Mouse (Mus musculus) embryonic facial prominence, embryonic 11.5 days (tissue): ENCODE results near the gene Ube2l3. TPM values are rescaled to one million over a fixed set of nuclear protein-coding genes. Genes with fewer than 3 reads are reported as not detected.

Source experiments
- ATAC-seq: fragments of 200-750 bp; cut with Nextera tagmentation; replicated peaks from 2 replicates; pipeline ENCODE4 v1.8.0; 2017; ENCODE audit warnings: low read depth; ENCODE audit not compliant: insufficient number of reproducible peaks, low FRiP score, low TSS enrichment
- DNase-seq: peaks from one replicate; pipeline ENCODE4 v3.0.0-alpha.2; 2015; ENCODE audit warnings: low spot score
- H3K27ac ChIP-seq: fragments of 300-500 bp; sonication (generic); replicated peaks from 2 replicates; pipeline ENCODE4 v1.5.1; 2014; ENCODE audit warnings: mild to moderate bottlenecking, low read depth, low read length, control low read depth
- H3K27me3 ChIP-seq: fragments of 300-500 bp; sonication (generic); 2 replicates; pipeline ENCODE4 v1.6.1; 2014; ENCODE audit warnings: mild to moderate bottlenecking, low read length, moderate library complexity, mixed read lengths; ENCODE audit not compliant: control insufficient read depth, insufficient read depth
- H3K36me3 ChIP-seq: fragments of 300-500 bp; sonication (generic); replicated peaks from 2 replicates; pipeline ENCODE4 v1.6.1; 2014; ENCODE audit warnings: low read depth, mild to moderate bottlenecking, low read length, moderate library complexity, mixed read lengths; ENCODE audit not compliant: control insufficient read depth, insufficient read depth
- H3K4me1 ChIP-seq: fragments of 300-500 bp; sonication (generic); 2 replicates; pipeline ENCODE4 v1.6.1; 2014; ENCODE audit warnings: low read length, mixed read lengths; ENCODE audit not compliant: control insufficient read depth, insufficient read depth
- H3K4me2 ChIP-seq: fragments of 300-500 bp; sonication (generic); 2 replicates; pipeline ENCODE4 v1.6.1; 2014; ENCODE audit warnings: low read depth, mild to moderate bottlenecking, control low read depth, low read length, moderate library complexity
- H3K4me3 ChIP-seq: fragments of 300-500 bp; sonication (generic); 2 replicates; pipeline ENCODE4 v1.5.1; 2014; ENCODE audit warnings: low read depth, low read length, control low read depth
- H3K9ac ChIP-seq: fragments of 300-500 bp; sonication (generic); replicated peaks from 2 replicates; pipeline ENCODE4 v1.6.1; 2014; ENCODE audit warnings: mild to moderate bottlenecking, control low read depth, low read length
- H3K9me3 ChIP-seq: fragments of 300-500 bp; sonication (generic); replicated peaks from 2 replicates; pipeline ENCODE4 v1.6.1; 2016; ENCODE audit warnings: mild to moderate bottlenecking, low read length, inconsistent platforms, mixed read lengths; ENCODE audit not compliant: control insufficient read depth
- WGBS: fragments of 180-500 bp; shearing (Covaris S2); extraction: QIAGEN DNeasy Blood & Tissue Kit; methylation state at CpG from one replicate; pipeline ENCODE4 v1.1.7; 2014; 5-methylcytosine and 5-hydroxymethylcytosine counted together
- polyA plus RNA-seq: library from polyadenylated mRNA; unstranded; fragments of >200 nt; fragmentation: Nextera tagmentation; extraction: Ambion mirVana; gene quantifications from 2 replicates; pipeline ENCODE4 v1.2.1, GENCODE M21; 2014

Ube2l3 gene
- polyA plus RNA-seq, 1 experiment from 2014 or later = 458 TPM

DNA sequence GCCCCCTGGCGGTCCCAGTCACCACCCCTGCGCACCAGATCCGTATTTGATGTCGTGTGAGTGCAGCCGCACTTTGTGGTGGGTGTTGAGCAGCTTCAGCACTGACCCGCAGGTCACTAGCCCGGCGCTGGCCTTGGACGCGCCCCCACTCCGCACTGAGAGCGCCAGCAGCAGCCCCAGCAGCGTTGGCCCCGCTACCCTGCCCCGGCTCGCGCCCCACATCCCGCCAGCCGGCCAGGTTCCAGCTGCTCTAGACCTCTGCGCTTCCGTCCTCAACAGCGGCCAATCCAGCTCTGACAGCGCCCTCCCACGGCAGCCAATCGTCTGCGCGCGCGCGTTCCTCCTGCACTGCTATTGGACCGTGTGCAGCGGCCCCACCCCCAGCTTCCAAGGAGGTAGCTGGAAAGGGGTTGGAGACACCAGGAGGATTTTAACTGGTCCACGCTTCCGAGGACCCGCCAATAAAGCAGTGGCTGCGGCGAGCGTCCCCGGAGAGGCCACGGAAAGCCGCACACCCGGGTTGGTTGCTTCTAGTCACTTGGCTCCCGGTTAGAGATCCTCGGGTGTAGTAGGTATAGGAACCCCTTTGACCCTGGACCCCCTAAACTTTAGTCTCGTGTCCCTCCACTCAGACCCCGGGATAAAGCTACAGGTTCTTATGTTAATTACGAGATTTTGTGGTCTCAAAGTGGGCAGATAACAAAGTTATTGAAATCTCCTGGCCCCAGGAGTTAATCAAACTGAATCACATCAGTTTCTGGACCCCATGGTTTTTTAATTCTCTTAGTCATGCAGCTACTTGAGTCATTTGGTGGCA lies 70.2 kb downstream of the Ube2l3 start, which contains the start of gene Sdf2l1:
Gene Sdf2l1, minus strand, starts transcription at position 295 of the 817 bp plus-strand sequence.
- WGBS = under 1% methylated on average over 46 of the region's 47 CpGs
- H3K36me3 ChIP-seq = no peaks in the 10 kb centered on the region
- H3K9ac ChIP-seq = peak within 1 kb of the TSS; percentile 77
- peak within 1 kb of the TSS; percentile 72 for H3K4me3 ChIP-seq
- H3K27ac ChIP-seq = peak within 1 kb of the TSS; percentile 42; the same call in 1 of the 2 replicates
- H3K4me1 ChIP-seq = peaks cover 3% of the 10 kb centered on the region; the same call in 1 of the 2 replicates
- no peaks in the 10 kb centered on the region for H3K27me3 ChIP-seq
- DNase-seq = peak; percentile 99
- ATAC-seq = peak; percentile 99
- peak within 1 kb of the TSS; percentile 79 for H3K4me2 ChIP-seq
- no peaks in the 10 kb centered on the region for H3K9me3 ChIP-seq

DNA sequence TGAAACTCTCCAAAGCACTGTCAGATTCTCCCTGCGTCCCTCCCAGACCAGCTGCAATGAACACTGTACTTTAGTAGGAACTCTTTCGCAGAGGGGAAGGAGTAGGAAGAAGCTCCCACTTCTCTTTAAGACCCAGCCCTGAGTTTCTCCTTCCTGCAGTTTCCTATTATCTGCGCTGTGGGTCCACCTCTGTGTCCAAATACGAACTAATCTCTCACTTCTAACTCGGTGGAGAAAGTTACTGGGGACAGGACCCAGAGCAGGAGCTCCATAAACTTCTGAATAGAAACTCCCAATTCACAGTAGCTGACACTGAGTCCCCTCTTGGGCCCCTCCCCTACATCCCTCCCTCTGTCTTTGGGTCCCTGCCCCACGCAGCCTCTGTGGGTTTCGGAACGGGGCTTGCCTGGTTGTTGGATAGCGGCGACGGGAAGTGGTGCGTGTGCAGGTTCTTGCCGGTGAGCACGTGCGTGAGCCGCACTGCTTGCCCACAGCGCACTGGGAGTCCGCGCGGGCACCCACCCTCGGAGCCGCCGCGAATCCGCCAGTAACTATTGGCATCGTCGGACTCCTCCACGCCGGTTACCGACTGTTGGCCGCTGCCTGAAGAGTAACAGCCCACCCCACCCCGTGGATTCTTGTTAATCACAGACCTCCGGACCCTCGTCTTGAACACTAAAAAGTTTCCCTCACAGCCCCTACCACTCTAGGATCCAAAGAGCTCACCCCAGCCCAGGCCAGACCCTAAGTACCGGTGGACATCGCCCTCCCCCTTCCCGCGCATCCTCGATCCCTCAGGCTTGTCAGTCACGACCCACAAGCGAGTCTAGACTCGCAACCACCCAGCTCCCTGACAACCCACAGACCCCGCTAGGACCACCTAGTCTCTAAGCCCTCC lies 71.0 kb downstream of the Ube2l3 start:
- peak overlapping the region; percentile 77 for H3K9ac ChIP-seq
- peak overlapping the region; percentile 72 for H3K4me3 ChIP-seq
- peak overlapping the region; percentile 79 for H3K4me2 ChIP-seq
- H3K36me3 ChIP-seq = no peaks in the 10 kb centered on the region
- 4% methylated on average over 43 of the region's 43 CpGs for WGBS
- peak overlapping the region; percentile 42; the same call in 1 of the 2 replicates for H3K27ac ChIP-seq
- DNase-seq (no peak), ATAC-seq (peak; percentile 87)
- no peaks in the 10 kb centered on the region for H3K27me3 ChIP-seq
- H3K9me3 ChIP-seq = no peaks in the 10 kb centered on the region
- H3K4me1 ChIP-seq = peaks cover 3% of the 10 kb centered on the region; the same call in 1 of the 2 replicates

DNA sequence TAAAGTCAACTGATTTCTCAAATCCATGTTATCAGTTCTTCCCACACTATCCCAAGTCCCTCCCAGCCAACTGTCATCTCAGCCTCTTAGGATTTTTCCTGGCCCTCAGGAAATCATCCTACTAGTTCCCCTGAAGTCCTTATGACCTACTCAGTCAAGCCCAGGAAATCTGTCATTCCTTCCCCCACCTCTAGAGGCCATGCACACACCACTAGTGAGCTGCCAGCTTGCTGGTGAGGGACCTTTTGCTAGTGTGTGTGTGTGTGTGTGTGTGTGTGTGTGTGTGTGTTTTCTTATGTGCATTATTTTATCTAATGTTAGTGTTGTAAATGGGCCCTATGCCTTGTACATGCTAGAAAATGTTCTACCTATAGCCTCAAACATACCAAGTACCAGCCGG lies 75.2 kb downstream of the Ube2l3 start:
- no peak overlapping the region for H3K4me3 ChIP-seq
- WGBS = 100% methylated on average over 1 of the region's 1 CpGs
- H3K9ac ChIP-seq = no peak overlapping the region
- H3K27me3 ChIP-seq = no peaks in the 10 kb centered on the region
- no peak overlapping the region for H3K4me2 ChIP-seq
- H3K27ac ChIP-seq = no peak overlapping the region
- no peak for ATAC-seq
- H3K4me1 ChIP-seq = peaks cover 6% of the 10 kb centered on the region; the same call in 1 of the 2 replicates
- peak; percentile 43 for DNase-seq
- no peaks in the 10 kb centered on the region for H3K9me3 ChIP-seq
- H3K36me3 ChIP-seq = peaks cover 2% of the 10 kb centered on the region

DNA sequence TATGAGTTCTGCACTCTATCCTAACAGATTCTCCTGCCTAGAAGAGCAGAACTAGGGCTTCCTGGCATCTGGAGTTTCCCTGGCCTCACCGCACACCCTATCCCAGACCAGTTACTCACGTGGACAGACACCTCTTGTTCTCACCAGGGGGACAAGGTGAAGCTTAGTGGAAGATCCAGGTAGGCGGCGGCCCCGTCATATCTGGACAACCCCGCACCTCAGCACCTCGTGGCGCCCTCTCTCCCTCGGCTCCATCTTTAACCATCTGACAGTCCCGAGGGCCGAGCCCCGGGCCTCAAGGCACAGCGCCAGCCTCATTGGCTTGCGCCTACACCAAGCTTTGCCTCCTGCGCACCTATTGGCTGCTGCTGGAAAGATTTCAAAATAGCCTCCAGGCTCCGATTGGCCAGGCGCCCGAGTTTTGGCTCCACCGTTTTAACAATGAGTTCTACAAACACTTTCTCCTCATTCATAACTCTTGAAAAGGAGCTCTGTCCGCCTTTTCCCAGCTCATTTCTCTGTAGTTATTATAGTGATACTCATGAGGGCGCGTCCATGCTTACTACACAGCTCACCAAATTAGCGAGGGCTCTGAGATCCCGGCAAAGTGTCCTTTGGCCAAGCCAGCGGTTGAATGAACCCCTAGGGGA lies 77.5 kb downstream of the Ube2l3 start, which contains the start of gene 2610318N02Rik:
Gene 2610318N02Rik, minus strand, starts transcription at position 297 of the 650 bp plus-strand sequence.
- ATAC-seq (peak; percentile 94), DNase-seq (peak; percentile 95)
- Histone ChIP-seq H3K27me3 (no peaks in the 10 kb centered on the region), H3K4me3 (peak within 1 kb of the TSS; percentile 69), H3K36me3 (peaks cover 7% of the 10 kb centered on the region), H3K27ac (peak within 1 kb of the TSS; percentile 66), H3K9ac (peak within 1 kb of the TSS; percentile 61), H3K4me2 (peak within 1 kb of the TSS; percentile 84), H3K9me3 (no peaks in the 10 kb centered on the region), H3K4me1 (peaks cover 2% of the 10 kb centered on the region; the same call in 1 of the 2 replicates)
- under 1% methylated on average over 25 of the region's 25 CpGs for WGBS

GRCm38 (mm10) chr16:17124119-17124870 lies 78.2 kb downstream of the Ube2l3 start:
- peak overlapping the region; percentile 84 for H3K4me2 ChIP-seq
- H3K36me3 ChIP-seq = peaks cover 10% of the 10 kb centered on the region
- H3K9me3 ChIP-seq = no peaks in the 10 kb centered on the region
- H3K4me3 ChIP-seq = peak overlapping the region; percentile 69
- peak overlapping the region; percentile 61 for H3K9ac ChIP-seq
- ATAC-seq (peak; percentile 44), DNase-seq (peak; percentile 81)
- H3K27ac ChIP-seq = peak overlapping the region; percentile 66
- WGBS = under 1% methylated on average over 22 of the region's 22 CpGs
- no peaks in the 10 kb centered on the region for H3K27me3 ChIP-seq
- peaks cover 2% of the 10 kb centered on the region; the same call in 1 of the 2 replicates for H3K4me1 ChIP-seq

DNA sequence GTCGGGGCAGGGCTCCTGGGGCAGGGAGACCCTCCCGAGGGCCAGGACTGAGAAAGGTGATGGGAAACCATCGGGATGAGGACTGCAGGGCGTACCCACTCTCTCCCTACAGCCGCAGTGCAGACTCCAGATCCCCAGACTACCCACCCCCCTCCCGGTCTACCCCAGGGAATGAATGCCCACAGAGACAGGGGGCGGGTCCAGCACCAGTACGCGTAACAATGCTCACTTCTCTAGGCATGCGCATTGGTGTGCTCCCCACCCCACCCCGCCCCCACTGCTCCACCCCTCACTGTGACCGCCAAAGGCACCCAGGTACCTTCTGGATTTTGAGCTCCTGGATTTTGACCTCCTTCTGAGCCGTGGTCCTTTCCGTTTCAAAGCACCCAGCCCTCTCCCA lies 80.9 kb downstream of the Ube2l3 start:
- Histone ChIP-seq H3K4me1 (peaks cover 2% of the 10 kb centered on the region; the same call in 1 of the 2 replicates), H3K9me3 (no peaks in the 10 kb centered on the region), H3K27ac (no peak overlapping the region), H3K9ac (no peak overlapping the region), H3K4me3 (no peak overlapping the region), H3K27me3 (no peaks in the 10 kb centered on the region), H3K4me2 (no peak overlapping the region), H3K36me3 (peaks cover 13% of the 10 kb centered on the region)
- no peak for DNase-seq
- WGBS = 63% methylated on average over 14 of the region's 14 CpGs
- no peak for ATAC-seq

DNA sequence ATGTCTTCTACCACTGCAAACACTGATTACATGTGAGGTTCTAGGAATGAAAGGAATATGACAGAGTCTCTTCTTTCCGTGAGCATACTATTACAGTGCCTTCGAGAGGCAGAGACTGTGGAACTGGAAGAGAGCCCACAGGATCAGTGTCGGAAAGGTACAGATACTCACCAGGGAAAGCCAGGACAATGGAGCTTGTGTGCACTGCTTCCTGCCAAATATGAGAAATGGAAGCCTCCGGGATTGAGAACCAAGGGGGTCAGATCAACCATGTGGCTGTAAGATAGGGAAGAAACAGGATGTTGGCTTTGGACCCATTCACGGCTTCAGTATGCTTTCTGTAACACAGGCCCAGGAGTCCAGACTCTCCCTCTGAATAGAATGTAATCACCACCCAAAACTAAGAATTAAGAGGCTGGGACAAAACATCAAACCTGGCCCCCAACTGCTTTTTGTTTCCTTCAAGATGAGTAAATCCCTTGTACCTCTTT lies 85.1 kb downstream of the Ube2l3 start:
- no peaks in the 10 kb centered on the region for H3K9me3 ChIP-seq
- H3K9ac ChIP-seq = no peak overlapping the region
- no peak for ATAC-seq
- H3K27ac ChIP-seq = no peak overlapping the region
- WGBS = 84% methylated on average over 5 of the region's 5 CpGs
- no peak for DNase-seq
- H3K4me2 ChIP-seq = no peak overlapping the region
- H3K4me1 ChIP-seq = no peaks in the 10 kb centered on the region
- no peaks in the 10 kb centered on the region for H3K27me3 ChIP-seq
- H3K36me3 ChIP-seq = peaks cover 11% of the 10 kb centered on the region
- no peak overlapping the region for H3K4me3 ChIP-seq
